Mouse (Mus musculus): ENCODE data around the gene Gm21812.
"Not testable (repeated sequence)": the region's sequence is repeated elsewhere in the genome, so short reads cannot be mapped to it uniquely, and the experiment has no call there.

The Gm21812 gene

GRCm38 (mm10) chrY:9347084-9347483 lies at the start of gene Gm21812:
Gene Gm21812 (minus strand): TSS chrY:9347184.
- not testable (repeated sequence) for DNase-seq (ENCODE audit: low spot score)

All from spleen, adult 12 weeks (tissue).